In the genomic region with DNA sequence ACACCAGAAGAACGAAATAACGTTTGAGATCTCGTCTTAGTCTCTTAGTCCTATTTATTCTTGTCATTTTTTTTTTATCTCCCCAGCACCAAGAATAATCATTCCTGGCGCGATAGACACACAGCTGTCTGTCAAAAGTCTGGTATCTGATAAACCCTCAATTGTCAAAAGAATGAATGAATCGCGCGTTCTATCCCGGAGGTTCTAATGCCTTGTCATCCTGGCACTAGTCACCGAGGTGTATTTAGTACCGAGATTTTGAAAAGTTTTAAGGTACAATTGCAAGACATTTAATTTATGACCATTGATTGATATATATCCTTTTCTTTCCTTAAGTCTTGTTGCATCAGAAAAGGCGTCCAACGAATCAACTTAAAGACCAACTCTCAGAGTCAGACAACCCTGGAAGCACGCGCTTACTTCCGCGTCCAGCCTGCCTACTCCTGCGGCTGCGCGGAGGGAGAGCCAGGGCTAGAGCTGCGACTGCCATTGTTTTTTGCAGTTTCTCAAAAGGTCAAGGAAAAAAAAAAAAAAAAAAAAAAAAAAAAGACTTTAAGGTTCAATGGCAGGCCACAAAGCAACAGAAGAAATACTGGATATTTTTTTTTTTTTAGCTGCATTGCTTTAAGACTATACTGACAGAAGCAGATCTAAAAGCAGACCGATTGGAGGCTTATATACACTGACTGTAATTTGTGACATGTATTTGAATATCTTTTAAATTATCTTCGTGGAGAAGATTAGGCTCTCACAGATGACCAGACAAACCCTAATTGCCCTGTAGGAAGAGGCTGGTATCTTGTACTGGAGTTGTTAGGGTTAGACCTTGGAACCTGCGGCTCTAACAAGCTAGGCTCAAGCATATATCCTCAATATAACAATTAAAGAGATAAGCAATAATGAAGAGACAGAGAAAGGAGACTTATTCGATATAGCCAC, we compare ENCODE assay signal across 8 mouse cellular contexts. TPM values are rescaled to one million over a fixed set of nuclear protein-coding genes. Genes with fewer than 3 reads are reported as not detected.
A peak's percentile ranks its signal among the peaks of the same experiment; 100 is the strongest.
DNase-seq lines count a peak whose midpoint lies in the region; ATAC-seq and TF ChIP-seq lines count a peak whose summit lies in the region.

No protein-coding gene starts in this region.

- TF ChIP-seq POLR2A in olfactory bulb, adult 2 months (IDR thresholded peaks at IDR 0.05; ENCODE audit: insufficient read depth, low read depth, low read length): no peak

- H3K9me3 ChIP-seq in forebrain, embryonic 12.5 days: no peaks in the 10 kb centered on the region
- H3K9me3 ChIP-seq in lung, embryonic 14.5 days (ENCODE audit: low read depth, low read length): no peaks in the 10 kb centered on the region

- peak overlapping the region; percentile 63 for H3K27ac ChIP-seq in forebrain, embryonic 12.5 days
- peak overlapping the region; percentile 79 for H3K27ac ChIP-seq in lung, embryonic 14.5 days (ENCODE audit: low read depth)
- no peak overlapping the region for H3K27ac ChIP-seq in olfactory bulb, adult 2 months (ENCODE audit: insufficient read depth, low read depth, low read length)

- ATAC-seq in forebrain, embryonic 12.5 days (ENCODE audit: low FRiP score): peak; percentile 79
- ATAC-seq in lung, embryonic 14.5 days (ENCODE audit: insufficient read depth): peak; percentile 65

- peak; percentile 82 for DNase-seq in ES-CJ7 (ENCODE audit: low read depth, low spot score)
- DNase-seq in c-Kit-positive CD71-positive TER-119-negative erythroid progenitor cells, embryonic 14.5 days (ENCODE audit: low read depth): peak; percentile 74
- peak; percentile 45 to 63 for DNase-seq in heart, postnatal 36 days
- peak; percentile 59 to 80 for DNase-seq in layer of hippocampus, adult 18-20 months (ENCODE audit: low spot score in 2 of 2)
- peak; percentile 89 for DNase-seq in lung, embryonic 14.5 days
- peak; percentile 81 for DNase-seq in thymus, postnatal 0 days (ENCODE audit: low spot score)

- no peak for TF ChIP-seq CTCF in lung, embryonic 14.5 days (IDR thresholded peaks at IDR 0.05; ENCODE audit: low read depth)
- TF ChIP-seq CTCF in olfactory bulb, adult 2 months (IDR thresholded peaks at IDR 0.05; ENCODE audit: insufficient read depth, low read depth, low read length): no peak

- peak overlapping the region; percentile 92; the same call in 1 of the 2 replicates for H3K9ac ChIP-seq in forebrain, embryonic 12.5 days
- H3K9ac ChIP-seq in lung, embryonic 14.5 days: peak overlapping the region; percentile 93

- H3K27me3 ChIP-seq in forebrain, embryonic 12.5 days: 0 out of 2 replicates have a peak, but pooled peaks cover 4% of the 10 kb centered on the region
- H3K27me3 ChIP-seq in lung, embryonic 14.5 days (ENCODE audit: insufficient read depth, low read length): no peaks in the 10 kb centered on the region

- peaks cover 9% of the 10 kb centered on the region for H3K36me3 ChIP-seq in forebrain, embryonic 12.5 days (replicated peaks)
- H3K36me3 ChIP-seq in lung, embryonic 14.5 days (ENCODE audit: insufficient read depth): peaks cover 5% of the 10 kb centered on the region; the same call in 1 of the 2 replicates

- WGBS in forebrain, embryonic 12.5 days: 12% methylated on average over 25 of the region's 25 CpGs
- WGBS in lung, embryonic 14.5 days: 12% methylated on average over 25 of the region's 25 CpGs
- 11% methylated on average over 25 of the region's 25 CpGs for WGBS in olfactory bulb, adult 2 months

- peaks cover 17% of the 10 kb centered on the region for H3K4me1 ChIP-seq in forebrain, embryonic 12.5 days
- H3K4me1 ChIP-seq in lung, embryonic 14.5 days (ENCODE audit: insufficient read depth): peaks cover 8% of the 10 kb centered on the region
- peaks cover 12% of the 10 kb centered on the region for H3K4me1 ChIP-seq in olfactory bulb, adult 2 months (ENCODE audit: control insufficient read depth, insufficient read depth, low read length)

- intact Hi-C loops in heart, postnatal 36 days (cut with DNase I): no loop called here

- peak overlapping the region; percentile 86 for H3K4me2 ChIP-seq in forebrain, embryonic 12.5 days
- H3K4me2 ChIP-seq in lung, embryonic 14.5 days: peak overlapping the region; percentile 80

- H3K4me3 ChIP-seq in forebrain, embryonic 12.5 days (replicated peaks): peak overlapping the region; percentile 93
- H3K4me3 ChIP-seq in lung, embryonic 14.5 days (ENCODE audit: low read depth, low read length): peak overlapping the region; percentile 94
- peak overlapping the region; percentile 19; the same call in 1 of the 2 replicates for H3K4me3 ChIP-seq in olfactory bulb, adult 2 months (ENCODE audit: insufficient read depth, low read depth, low read length)

RNA-seq across cellular contexts. Expression of a gene that starts 0.6 kb away (rescaled TPM):
- 21.0 and 21.8 TPM in 2 replicates for polyA plus RNA-seq in forebrain, embryonic 12.5 days (2016; fragmentation: Nextera tagmentation; extraction: Ambion mirVana)
- 10 to 100 TPM; 84.2 to 89.3 TPM for total RNA-seq in heart, postnatal 36 days (2021)
- total RNA-seq in layer of hippocampus, adult 18-20 months (2021): 10 to 100 TPM; 61.3 to 62.2 TPM
- 26.8 and 28.6 TPM in 2 replicates for polyA plus RNA-seq in lung, embryonic 14.5 days (2014; fragmentation: Nextera tagmentation; extraction: Ambion mirVana)
- polyA plus RNA-seq in olfactory bulb, adult 2 months (2012; ENCODE audit: insufficient read depth, insufficient read length, low replicate concordance, missing spikeins): 289 TPM in 1 of 2 replicates, not detected in the other
- polyA plus RNA-seq in thymus, postnatal 0 days (2015; fragmentation: Nextera tagmentation; extraction: Ambion mirVana): 12.0 and 14.6 TPM in 2 replicates

Comparison
In these comparisons a context has a peak if more than half of its experiments do, and no peak if none do; other contexts are left out.
1. H3K4me3 ChIP-seq: peak in every context shown above with its lines; median percentile 94 in lung, embryonic 14.5 days; 93 in forebrain, embryonic 12.5 days; 19 in olfactory bulb, adult 2 months.